Mouse (Mus musculus) c-Kit-positive CD71-positive TER-119-positive erythroid progenitor cells, embryonic 14.5 days (primary cell): ENCODE results near the gene 1700037H04Rik.
"Not testable (repeated sequence)": the region's sequence is repeated elsewhere in the genome, so short reads cannot be mapped to it uniquely, and the experiment has no call there.

ENCODE experiments used
- DNase-seq: peaks from one replicate; pipeline ENCODE4 v3.0.0-alpha.2; 2013; ENCODE audit warnings: low spot score

The 1700037H04Rik gene

GRCm38 (mm10) chr2:131127161-131127730, 32.6 kb downstream of the 1700037H04Rik start, which contains the start of gene Hspa12b:
TSS of gene Hspa12b (plus strand) at chr2:131127280.
- DNase-seq: no peak

GRCm38 (mm10) chr2:131125964-131126815, 33.7 kb downstream of the 1700037H04Rik start:
- no peak for DNase-seq

DNA sequence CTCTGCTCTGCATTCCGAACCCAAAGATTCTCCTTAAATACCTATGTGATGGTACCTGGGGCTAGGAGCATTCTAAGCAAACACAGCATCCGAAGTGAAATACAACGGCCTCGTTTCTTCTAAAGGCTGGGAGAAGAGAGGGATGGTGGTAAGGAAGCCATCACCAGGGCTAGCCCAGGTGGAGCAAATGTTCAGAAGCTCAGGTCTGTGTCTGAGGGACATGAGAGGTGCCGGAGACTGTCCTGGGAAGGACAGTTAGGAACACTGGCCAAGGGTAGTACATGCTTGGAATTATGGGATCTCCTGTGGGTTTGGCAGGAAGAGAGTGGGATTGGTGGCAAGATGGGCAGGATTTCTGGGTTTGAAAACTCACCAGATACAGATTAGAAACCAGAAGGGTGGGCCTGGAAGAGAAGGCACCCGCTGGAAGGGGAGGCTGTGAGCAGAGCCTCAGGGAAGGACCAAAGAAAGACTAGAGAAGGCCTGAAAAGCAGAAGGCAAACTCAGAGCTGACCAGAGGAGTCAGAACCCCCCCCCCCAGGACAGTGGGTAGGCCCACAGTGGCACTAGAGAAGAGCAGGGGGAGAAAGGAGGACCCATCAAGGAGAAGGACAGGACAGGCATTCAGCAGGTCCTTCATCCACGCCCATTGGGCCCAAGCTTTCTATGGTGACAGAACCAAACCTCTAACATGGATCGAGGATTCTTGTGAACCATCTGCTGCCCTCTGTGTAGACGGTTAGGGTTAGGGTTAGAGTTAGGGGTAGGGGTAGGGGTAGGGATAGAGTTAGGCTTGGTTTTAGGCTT, 34.5 kb downstream of the 1700037H04Rik start:
- no peak for DNase-seq

- no peak for DNase-seq
Measured at GRCm38 (mm10) chr2:131124166-131124565, 35.7 kb downstream of the 1700037H04Rik start.

GRCm38 (mm10) chr2:131118968-131119574, 40.8 kb downstream of the 1700037H04Rik start:
- DNase-seq: no peak

DNA sequence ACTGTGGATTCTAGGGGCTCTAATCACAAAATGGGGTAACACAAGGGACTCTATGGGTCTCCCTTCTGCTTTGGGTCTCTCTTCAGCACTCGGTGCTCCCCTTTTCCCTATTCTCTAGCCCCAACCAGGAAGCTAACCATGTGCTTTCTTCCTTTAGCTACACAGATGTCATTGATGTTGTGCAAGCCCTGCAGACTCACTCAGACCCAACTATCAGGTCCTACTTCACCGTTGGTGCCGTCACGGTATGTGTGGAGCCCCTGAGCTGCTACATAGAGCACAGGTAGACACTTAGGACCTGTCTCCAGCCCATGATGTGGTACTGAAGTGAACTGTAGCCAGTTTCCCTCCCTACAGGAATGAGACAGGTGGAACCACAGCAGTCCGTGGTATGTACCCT, 53.9 kb downstream of the 1700037H04Rik start:
- no peak for DNase-seq

GRCm38 (mm10) chr2:131105061-131105460, 54.8 kb downstream of the 1700037H04Rik start:
- not testable (repeated sequence) for DNase-seq

DNA sequence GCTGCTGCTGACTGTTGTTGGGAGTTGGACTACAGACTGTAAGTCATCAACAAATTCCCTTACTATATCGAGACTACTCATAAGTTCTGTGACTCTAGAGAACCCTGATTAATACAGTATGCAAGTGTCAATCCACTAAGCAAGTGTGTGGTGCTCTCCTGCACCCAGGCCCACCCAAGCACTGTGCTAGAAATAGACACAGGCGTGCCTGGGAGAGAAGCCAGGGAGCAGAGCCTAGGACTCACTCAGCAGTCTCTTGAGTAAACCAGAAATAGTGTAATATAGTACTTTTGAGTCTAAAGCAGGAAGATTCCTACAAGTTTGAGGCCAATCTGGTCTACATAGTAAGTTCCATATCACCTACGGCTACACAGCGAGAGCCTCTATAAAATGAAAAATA, 55.9 kb downstream of the 1700037H04Rik start:
- no peak for DNase-seq

- no peak for DNase-seq
Measured at GRCm38 (mm10) chr2:131101530-131101929, 58.4 kb downstream of the 1700037H04Rik start.

DNA sequence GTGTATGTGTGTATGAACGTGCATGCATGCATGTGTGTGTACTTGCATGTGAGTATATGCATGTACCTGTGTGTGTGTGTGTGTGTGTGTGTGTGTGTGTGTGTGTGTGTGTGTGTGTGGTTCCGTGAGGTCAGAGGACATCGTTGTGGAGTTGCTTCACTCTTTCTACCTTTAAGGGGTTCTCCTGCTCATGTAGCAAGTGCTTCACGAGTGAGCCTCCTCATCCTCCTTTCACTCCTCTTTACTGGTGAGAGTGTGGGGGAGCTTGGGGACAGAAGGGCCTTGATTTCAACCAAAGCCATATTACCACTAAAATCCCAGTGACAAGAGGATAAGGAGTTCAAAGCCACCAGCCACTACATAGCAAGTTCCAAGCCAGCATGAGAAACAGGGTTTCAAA, 62.8 kb downstream of the 1700037H04Rik start:
- DNase-seq: no peak
